Mouse (Mus musculus): ENCODE measurements around the gene Mus81.

DNA sequence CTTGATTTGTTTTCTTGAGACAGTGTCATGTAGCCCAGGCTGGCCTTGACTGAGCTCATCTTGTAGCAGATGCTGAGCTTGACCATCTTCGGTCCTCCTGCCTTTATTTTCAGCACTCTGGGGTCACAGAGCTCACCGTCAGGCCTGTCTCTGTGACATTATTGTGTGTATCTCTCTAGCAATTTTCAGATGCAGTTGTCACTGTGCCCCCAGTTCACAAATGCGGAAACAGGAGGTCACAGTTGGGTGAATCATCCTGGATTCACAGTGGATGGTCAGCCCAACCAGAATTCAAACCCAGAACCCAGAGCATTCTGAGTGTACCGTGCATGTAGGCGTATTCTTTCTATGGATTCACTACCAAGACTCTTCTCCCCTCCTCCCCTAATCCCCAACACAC is 42.5 kb downstream of the Mus81 start:
- TF ChIP-seq POLR2AphosphoS5 (IDR thresholded peaks at IDR 0.05; ENCODE audit: insufficient replicate concordance, low read depth, low read length) (no peak), CTCF (IDR thresholded peaks at IDR 0.05; ENCODE audit: low read depth, low read length) (no peak), GATA1 (IDR thresholded peaks at IDR 0.05; ENCODE audit: borderline replicate concordance, low read length) (no peak), GATA2 (IDR thresholded peaks at IDR 0.05; ENCODE audit: borderline replicate concordance, low read depth, low read length) (no peak), TAL1 (conservative IDR thresholded peaks at IDR 0.05; ENCODE audit: low read depth, low read length) (no peak)

Measured in G1E (cell line).